Mouse (Mus musculus): ENCODE results near the gene Ube2c. TPM values are rescaled to one million over a fixed set of nuclear protein-coding genes. Genes with fewer than 3 reads are reported as not detected.

Gene Ube2c
- polyA plus RNA-seq (2014; fragmentation: Illumina TruSeq; extraction: RNeasy Lipid Tissue Mini Kit (QIAGEN cat#74804); ENCODE audit: low read depth, low replicate concordance): 5.0 TPM

GRCm38 (mm10) chr2:164769258-164770037, at the start of gene Ube2c:
TSS of gene Ube2c (plus strand) at chr2:164769898.

GRCm38 (mm10) chr2:164745843-164746479, 23.7 kb upstream of the Ube2c start, which contains the start of the genes Wfdc3 and Dnttip1:
TSS of gene Wfdc3 (minus strand) at chr2:164745931.
TSS of gene Dnttip1 (plus strand) at chr2:164745983.

GRCm38 (mm10) chr2:164779481-164780086, 9.9 kb downstream of the Ube2c start, which contains the start of gene Tnnc2:
TSS of gene Tnnc2 (minus strand) at chr2:164779967.

GRCm38 (mm10) chr2:164785481-164786387, 16.0 kb downstream of the Ube2c start, which contains the start of gene Snx21:
TSS of gene Snx21 (plus strand) at chr2:164785823.

GRCm38 (mm10) chr2:164804533-164805331, 35.0 kb downstream of the Ube2c start, which contains the start of the genes Acot8 and Zswim3:
TSS of gene Acot8 (minus strand) at chr2:164804882.
TSS of gene Zswim3 (plus strand) at chr2:164805098.

GRCm38 (mm10) chr2:164822636-164823165, 53.0 kb downstream of the Ube2c start, which contains the start of gene Zswim1:
TSS of gene Zswim1 (plus strand) at chr2:164822686.

Other genes starting within 250 kb of the Ube2c start
- gene Wfdc2, start 207.5 kb upstream of the Ube2c start, polyA plus RNA-seq (2014; fragmentation: Illumina TruSeq; extraction: RNeasy Lipid Tissue Mini Kit (QIAGEN cat#74804); ENCODE audit: low read depth, low replicate concordance): 15.2 TPM
- gene Spint3, start 196.4 kb upstream of the Ube2c start, polyA plus RNA-seq (2014; fragmentation: Illumina TruSeq; extraction: RNeasy Lipid Tissue Mini Kit (QIAGEN cat#74804); ENCODE audit: low read depth, low replicate concordance): 240 TPM
- gene Wfdc6a, start 184.5 kb upstream of the Ube2c start, polyA plus RNA-seq (2014; fragmentation: Illumina TruSeq; extraction: RNeasy Lipid Tissue Mini Kit (QIAGEN cat#74804); ENCODE audit: low read depth, low replicate concordance): 118 TPM
- 285 TPM for gene Eppin, start 176.3 kb upstream of the Ube2c start, polyA plus RNA-seq (2014; fragmentation: Illumina TruSeq; extraction: RNeasy Lipid Tissue Mini Kit (QIAGEN cat#74804); ENCODE audit: low read depth, low replicate concordance)
- 215 TPM for gene Wfdc6b, start 156.4 kb upstream of the Ube2c start, polyA plus RNA-seq (2014; fragmentation: Illumina TruSeq; extraction: RNeasy Lipid Tissue Mini Kit (QIAGEN cat#74804); ENCODE audit: low read depth, low replicate concordance)
- 244 TPM for gene Wfdc8, start 156.3 kb upstream of the Ube2c start, polyA plus RNA-seq (2014; fragmentation: Illumina TruSeq; extraction: RNeasy Lipid Tissue Mini Kit (QIAGEN cat#74804); ENCODE audit: low read depth, low replicate concordance)
- gene Wfdc16, start 131.1 kb upstream of the Ube2c start, polyA plus RNA-seq (2014; fragmentation: Illumina TruSeq; extraction: RNeasy Lipid Tissue Mini Kit (QIAGEN cat#74804); ENCODE audit: low read depth, low replicate concordance): 298 TPM
- 2,863 TPM for gene Wfdc10, start 113.9 kb upstream of the Ube2c start, polyA plus RNA-seq (2014; fragmentation: Illumina TruSeq; extraction: RNeasy Lipid Tissue Mini Kit (QIAGEN cat#74804); ENCODE audit: low read depth, low replicate concordance)
- gene Wfdc9, start 113.3 kb upstream of the Ube2c start, polyA plus RNA-seq (2014; fragmentation: Illumina TruSeq; extraction: RNeasy Lipid Tissue Mini Kit (QIAGEN cat#74804); ENCODE audit: low read depth, low replicate concordance): 297 TPM
- 41.2 TPM for gene Wfdc11, start 95.8 kb upstream of the Ube2c start, polyA plus RNA-seq (2014; fragmentation: Illumina TruSeq; extraction: RNeasy Lipid Tissue Mini Kit (QIAGEN cat#74804); ENCODE audit: low read depth, low replicate concordance)
- 775 TPM for gene Wfdc13, start 84.8 kb upstream of the Ube2c start, polyA plus RNA-seq (2014; fragmentation: Illumina TruSeq; extraction: RNeasy Lipid Tissue Mini Kit (QIAGEN cat#74804); ENCODE audit: low read depth, low replicate concordance)
- 1,086 TPM for gene Spint4, start 71.4 kb upstream of the Ube2c start, polyA plus RNA-seq (2014; fragmentation: Illumina TruSeq; extraction: RNeasy Lipid Tissue Mini Kit (QIAGEN cat#74804); ENCODE audit: low read depth, low replicate concordance)
- 379 TPM for gene Spint5, start 54.6 kb upstream of the Ube2c start, polyA plus RNA-seq (2014; fragmentation: Illumina TruSeq; extraction: RNeasy Lipid Tissue Mini Kit (QIAGEN cat#74804); ENCODE audit: low read depth, low replicate concordance)
- 12.2 TPM for gene Wfdc3, start 24.0 kb upstream of the Ube2c start, polyA plus RNA-seq (2014; fragmentation: Illumina TruSeq; extraction: RNeasy Lipid Tissue Mini Kit (QIAGEN cat#74804); ENCODE audit: low read depth, low replicate concordance)
- 26.0 TPM for gene Dnttip1, start 23.9 kb upstream of the Ube2c start, polyA plus RNA-seq (2014; fragmentation: Illumina TruSeq; extraction: RNeasy Lipid Tissue Mini Kit (QIAGEN cat#74804); ENCODE audit: low read depth, low replicate concordance)
- 1.0 TPM for gene Tnnc2, start 10.1 kb downstream of the Ube2c start, polyA plus RNA-seq (2014; fragmentation: Illumina TruSeq; extraction: RNeasy Lipid Tissue Mini Kit (QIAGEN cat#74804); ENCODE audit: low read depth, low replicate concordance)
- gene Snx21, start 15.9 kb downstream of the Ube2c start, polyA plus RNA-seq (2014; fragmentation: Illumina TruSeq; extraction: RNeasy Lipid Tissue Mini Kit (QIAGEN cat#74804); ENCODE audit: low read depth, low replicate concordance): 18.3 TPM
- 19.6 TPM for gene Acot8, start 35.0 kb downstream of the Ube2c start, polyA plus RNA-seq (2014; fragmentation: Illumina TruSeq; extraction: RNeasy Lipid Tissue Mini Kit (QIAGEN cat#74804); ENCODE audit: low read depth, low replicate concordance)
- 4.2 TPM for gene Zswim3, start 35.2 kb downstream of the Ube2c start, polyA plus RNA-seq (2014; fragmentation: Illumina TruSeq; extraction: RNeasy Lipid Tissue Mini Kit (QIAGEN cat#74804); ENCODE audit: low read depth, low replicate concordance)
- 8.6 TPM for gene Zswim1, start 52.8 kb downstream of the Ube2c start, polyA plus RNA-seq (2014; fragmentation: Illumina TruSeq; extraction: RNeasy Lipid Tissue Mini Kit (QIAGEN cat#74804); ENCODE audit: low read depth, low replicate concordance)
- gene Spata25, start 58.6 kb downstream of the Ube2c start, polyA plus RNA-seq (2014; fragmentation: Illumina TruSeq; extraction: RNeasy Lipid Tissue Mini Kit (QIAGEN cat#74804); ENCODE audit: low read depth, low replicate concordance): 1.6 TPM
- gene Ctsa, start 63.0 kb downstream of the Ube2c start, polyA plus RNA-seq (2014; fragmentation: Illumina TruSeq; extraction: RNeasy Lipid Tissue Mini Kit (QIAGEN cat#74804); ENCODE audit: low read depth, low replicate concordance): 142 TPM
- 3.0 TPM for gene Neurl2, start 63.6 kb downstream of the Ube2c start, polyA plus RNA-seq (2014; fragmentation: Illumina TruSeq; extraction: RNeasy Lipid Tissue Mini Kit (QIAGEN cat#74804); ENCODE audit: low read depth, low replicate concordance)
- 169 TPM for gene Pltp, start 87.8 kb downstream of the Ube2c start, polyA plus RNA-seq (2014; fragmentation: Illumina TruSeq; extraction: RNeasy Lipid Tissue Mini Kit (QIAGEN cat#74804); ENCODE audit: low read depth, low replicate concordance)
- gene Pcif1, start 109.4 kb downstream of the Ube2c start, polyA plus RNA-seq (2014; fragmentation: Illumina TruSeq; extraction: RNeasy Lipid Tissue Mini Kit (QIAGEN cat#74804); ENCODE audit: low read depth, low replicate concordance): 38.8 TPM
- gene Zfp335, start 141.9 kb downstream of the Ube2c start, polyA plus RNA-seq (2014; fragmentation: Illumina TruSeq; extraction: RNeasy Lipid Tissue Mini Kit (QIAGEN cat#74804); ENCODE audit: low read depth, low replicate concordance): 11.1 TPM
- gene Mmp9, start 170.9 kb downstream of the Ube2c start, polyA plus RNA-seq (2014; fragmentation: Illumina TruSeq; extraction: RNeasy Lipid Tissue Mini Kit (QIAGEN cat#74804); ENCODE audit: low read depth, low replicate concordance): 9.1 TPM
- 1.6 TPM for gene Slc12a5, start 190.9 kb downstream of the Ube2c start, polyA plus RNA-seq (2014; fragmentation: Illumina TruSeq; extraction: RNeasy Lipid Tissue Mini Kit (QIAGEN cat#74804); ENCODE audit: low read depth, low replicate concordance)

Measured in adipose tissue, adult 10 weeks (tissue).